Mouse (Mus musculus): ENCODE results near the gene Fam72a.

Fam72a gene

DNA sequence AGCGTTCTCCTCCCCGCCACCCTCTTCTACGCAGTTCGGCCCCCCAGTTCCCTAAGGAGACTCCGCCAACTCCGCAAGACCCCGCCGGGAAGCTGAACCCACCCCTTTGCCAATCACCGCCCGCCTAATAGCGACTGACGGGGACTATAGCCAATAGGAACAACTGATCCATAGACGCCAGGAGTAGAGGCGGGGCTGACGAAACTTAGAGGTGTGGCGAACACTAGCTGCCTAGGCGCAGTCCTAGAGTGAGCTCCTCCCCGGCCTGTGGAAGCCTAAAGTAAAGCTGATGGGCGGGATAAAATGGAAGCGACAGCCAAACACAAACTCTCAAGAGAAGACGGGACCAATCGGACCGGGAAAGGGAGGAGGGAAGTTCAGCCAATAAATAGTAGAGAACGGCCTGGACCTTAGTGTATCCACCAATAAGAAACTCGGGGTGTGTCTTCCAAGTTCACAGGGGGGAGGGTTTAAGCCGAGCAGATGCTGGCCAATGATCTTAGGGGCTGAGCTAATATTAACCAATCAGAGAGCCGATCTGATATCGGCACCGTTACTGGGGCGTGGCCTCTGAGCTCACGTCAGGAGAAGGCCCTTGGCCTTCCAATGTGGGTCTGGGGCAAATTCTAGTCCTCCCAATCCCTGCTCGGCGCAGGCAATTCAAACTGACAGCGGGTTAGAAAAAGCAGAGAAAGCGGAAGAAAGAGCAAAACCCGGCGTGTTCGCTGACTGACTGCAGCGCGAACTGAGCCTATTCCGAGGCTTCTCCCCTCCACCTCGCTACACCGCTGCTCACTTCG lies at the start of gene Fam72a, which contains the start of gene Srgap2:
TSS of gene Fam72a (plus strand) at position 623 of the 800 bp plus-strand sequence.
TSS of gene Srgap2 (minus strand) at position 72 of the 800 bp plus-strand sequence.
- peak; percentile 99 for DNase-seq (ENCODE audit: low spot score)

DNA sequence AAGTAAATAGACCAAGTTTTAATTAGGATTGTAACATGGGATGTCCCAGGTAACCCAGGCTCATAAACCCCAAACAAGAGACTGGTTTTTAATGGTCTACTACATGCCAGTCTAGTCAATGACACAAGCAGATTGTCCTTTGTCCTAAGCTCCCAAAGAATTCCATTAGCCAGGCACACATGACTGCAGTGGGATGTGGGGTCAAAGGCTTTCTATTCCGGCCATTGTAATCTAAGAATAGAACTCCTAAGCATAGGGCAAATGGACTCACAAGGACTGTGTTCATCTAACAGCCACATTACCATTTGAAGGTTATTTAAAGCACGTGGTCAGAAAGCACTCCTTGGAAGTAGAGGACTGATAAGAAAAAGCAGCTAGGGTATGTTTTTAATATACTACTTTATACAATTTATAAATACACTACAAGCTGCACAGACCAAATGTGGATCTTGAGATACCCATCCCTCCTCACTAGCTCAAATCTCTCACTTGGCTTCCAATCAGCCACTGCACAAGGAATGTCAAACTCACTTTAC lies 48.9 kb upstream of the Fam72a start:
- no peak for DNase-seq (ENCODE audit: low spot score)

DNA sequence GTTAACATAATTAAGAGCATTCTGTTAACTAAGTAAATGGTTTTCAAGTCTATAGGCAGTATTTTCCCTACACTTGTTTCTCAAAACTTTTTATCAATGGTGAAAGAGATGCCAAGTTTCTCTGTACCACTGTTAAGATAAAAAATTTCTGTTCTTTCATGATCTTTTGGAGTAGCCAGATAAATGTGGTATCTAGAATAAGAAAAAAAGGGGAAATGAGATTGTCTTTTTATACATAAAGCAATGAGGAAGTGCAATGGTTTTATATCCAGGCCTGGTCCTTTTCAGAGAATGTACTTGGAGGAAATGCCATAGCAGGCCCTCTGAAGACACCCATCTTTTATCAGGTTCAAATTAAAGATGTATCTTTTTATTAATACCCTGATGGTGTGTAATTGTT lies 46.3 kb upstream of the Fam72a start:
- no peak for DNase-seq (ENCODE audit: low spot score)

DNA sequence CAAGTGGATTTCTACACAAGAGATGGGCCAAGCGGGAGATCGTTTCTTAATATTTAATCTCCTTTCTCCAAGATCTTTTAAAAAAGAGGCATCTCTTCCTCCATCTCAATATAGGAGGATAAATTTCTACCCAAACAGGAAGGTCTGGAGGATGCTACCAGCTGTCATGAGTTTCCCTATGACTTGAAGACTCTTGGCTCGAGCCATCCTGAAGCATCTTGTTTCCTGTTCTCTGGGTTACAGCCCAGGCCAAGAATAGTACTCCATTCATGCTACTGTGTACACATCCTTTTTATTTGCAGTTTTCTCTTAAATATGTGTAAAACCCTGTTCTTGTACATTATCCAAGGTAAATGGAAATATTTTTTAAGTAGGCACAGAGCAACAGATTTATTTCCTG lies 45.5 kb upstream of the Fam72a start:
- DNase-seq (ENCODE audit: low spot score), result no peak

DNA sequence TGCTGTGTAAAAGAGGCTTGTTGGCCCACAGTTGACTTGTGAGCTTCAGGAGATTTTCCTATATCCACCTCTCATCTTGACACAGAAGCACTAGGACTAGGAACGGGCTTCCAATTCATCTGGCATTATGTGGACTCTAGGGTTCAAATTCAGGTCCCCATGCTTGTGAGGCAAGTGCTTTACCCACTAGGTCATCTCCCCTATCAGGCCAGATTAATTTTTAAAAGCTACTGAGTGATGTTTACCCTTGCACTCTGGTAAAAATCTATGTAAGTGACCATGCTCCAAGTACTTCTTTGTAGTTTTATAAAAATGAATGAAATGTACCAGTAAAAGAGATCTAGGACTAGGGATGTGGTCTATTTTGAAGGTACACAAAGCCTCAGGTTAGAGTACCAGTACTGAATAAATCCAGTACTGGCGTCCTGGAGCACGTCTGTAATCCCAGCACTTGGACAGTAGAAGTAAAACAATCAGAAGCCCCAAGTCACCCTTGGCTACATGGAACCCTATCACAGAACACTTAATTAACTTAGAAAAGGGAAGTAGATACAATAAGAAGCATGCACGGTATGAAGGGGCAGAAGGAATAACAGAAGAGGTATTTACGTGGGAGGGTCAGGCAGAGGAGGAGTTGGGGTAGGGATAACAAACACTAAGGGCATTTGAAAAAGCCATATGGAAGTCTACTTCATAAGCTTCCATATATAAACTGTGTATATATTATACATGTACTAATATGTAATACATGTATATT lies 41.4 kb upstream of the Fam72a start:
- DNase-seq (ENCODE audit: low spot score), result no peak

DNA sequence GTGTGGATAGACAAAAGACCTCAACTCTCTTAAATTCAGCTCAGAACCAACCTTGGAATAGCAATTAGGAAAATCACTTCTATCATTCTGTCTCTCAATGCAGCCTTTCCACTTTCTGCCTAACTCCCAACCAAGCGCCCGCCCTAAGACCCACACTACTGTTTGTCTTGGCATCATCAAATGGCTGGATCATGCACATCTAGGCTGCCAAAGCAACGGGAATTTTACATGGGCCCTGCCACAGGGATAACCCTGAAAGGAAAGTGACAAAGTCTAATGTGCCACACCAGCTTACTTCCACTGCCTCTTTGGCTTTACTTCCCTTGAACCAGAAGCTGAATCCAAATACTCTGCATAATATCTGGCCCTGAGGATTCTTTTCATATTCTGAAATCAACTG lies 38.4 kb upstream of the Fam72a start:
- no peak for DNase-seq (ENCODE audit: low spot score)

DNA sequence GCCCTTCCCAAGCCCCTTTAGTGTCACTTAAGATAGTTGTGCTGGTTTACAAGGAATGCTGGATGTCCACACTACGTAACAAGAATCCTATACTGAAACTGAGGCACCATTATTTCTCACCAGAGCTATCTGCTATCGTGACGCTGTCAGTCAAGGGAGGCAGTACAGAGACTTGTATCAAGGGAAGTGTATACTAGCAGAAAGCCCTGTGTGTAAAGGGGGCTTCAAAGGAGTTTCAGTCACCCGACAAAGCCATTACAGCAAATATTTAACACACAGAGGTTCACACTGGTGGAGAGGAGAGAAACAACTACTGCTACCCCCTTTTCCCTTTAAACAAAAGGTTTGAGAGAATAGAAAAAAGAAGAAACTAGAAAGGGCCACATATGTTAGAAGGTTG lies 36.1 kb upstream of the Fam72a start:
- no peak for DNase-seq (ENCODE audit: low spot score)

DNA sequence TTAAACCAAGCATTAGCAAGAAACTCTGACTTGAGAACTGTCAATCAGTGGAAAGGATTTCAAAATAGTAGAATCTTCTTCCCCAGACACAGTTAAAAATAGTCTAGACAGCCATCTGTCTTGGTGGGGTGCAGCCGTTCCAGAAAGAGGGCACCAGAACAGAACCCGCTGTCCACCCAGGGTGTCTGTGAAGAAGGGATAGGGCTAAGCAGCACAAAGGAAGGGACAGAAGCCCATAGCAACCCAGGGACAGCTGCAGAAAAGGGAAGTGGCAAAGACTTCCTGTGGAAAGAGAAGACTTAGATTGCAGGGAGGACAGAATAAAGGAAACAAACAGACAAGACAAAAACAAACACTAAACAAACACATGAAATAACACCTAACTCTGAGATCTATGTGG lies 35.3 kb upstream of the Fam72a start:
- peak; percentile 26 for DNase-seq (ENCODE audit: low spot score)

DNA sequence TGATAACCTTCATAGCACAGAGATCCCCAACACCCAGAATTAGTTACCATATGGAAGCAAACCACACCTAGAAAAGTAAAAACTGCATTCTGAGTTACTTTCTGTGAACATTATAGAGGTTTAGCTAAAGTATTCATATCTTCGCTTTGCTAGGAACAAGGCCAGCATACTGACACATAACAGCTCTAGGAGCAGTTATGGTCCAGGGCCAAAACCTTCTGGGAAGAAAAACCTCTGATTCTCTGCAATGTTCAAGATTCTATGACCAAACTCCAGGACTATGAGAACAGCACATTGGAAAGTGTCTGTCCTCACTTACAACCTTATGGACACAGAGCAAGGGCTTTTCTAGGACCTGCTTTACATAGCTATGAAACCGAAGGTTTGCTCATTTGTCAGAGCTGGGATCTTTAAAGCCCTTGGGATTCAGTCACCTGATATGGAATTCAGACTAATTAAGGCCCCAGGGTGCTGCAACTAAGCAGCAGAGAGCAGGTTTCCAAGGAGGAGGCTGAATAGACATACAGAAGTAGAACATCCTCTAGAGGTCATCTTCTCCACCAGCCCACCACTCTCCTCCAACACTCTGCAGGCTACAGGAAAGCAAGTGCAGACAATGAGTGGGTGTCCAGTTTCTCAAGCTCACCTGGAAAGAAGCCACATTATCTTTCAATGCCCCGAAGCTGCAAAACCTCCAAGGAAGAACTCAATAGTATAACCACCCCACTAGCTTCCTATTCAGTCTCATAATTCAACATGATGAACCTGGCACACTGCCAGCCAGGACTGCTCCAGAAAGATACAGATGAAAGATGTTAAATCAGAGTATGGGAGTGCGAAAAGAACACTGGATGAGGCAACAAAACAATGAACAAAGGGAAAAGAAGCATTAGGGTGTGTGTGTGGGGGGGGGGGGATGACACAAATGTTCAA lies 33.5 kb upstream of the Fam72a start:
- DNase-seq (ENCODE audit: low spot score), result no peak

DNA sequence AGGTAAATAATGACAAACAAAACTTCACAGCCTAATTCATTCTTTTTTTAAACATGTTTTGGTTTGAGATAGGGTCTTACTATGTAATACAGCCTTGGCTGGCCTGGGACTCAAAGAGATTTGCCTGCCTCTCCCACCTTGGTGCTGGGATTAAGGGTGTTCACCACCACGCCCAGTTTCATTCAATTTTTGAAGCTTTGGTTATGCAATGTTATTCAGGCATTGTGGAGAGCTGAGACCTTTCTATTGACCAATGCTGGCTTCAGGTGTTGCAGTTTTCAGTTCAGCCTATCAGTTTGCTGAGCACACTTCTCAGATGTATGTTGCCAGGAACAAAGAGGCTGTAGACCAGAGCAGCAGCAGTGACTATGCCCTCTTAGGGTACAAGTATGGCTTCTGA lies 29.5 kb upstream of the Fam72a start:
- DNase-seq (ENCODE audit: low spot score), result no peak

DNA sequence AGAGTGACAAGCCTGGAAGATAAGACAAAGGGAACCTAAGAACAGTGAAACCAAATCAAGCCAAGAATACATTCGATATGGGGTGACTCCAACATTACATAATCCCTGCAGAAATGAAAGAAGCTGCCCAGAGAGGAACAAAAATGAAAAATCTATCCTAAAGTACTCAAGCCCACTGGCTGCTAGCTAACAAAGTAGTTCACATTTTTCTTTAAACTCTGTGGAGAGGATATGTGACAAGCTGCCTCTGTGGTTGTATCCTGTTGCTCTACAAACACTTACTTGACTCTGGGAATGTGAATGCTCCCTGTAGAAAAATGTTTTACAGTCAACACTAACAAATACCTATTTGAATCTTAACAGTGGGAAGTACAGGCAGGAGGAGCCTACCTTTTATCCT lies 26.0 kb upstream of the Fam72a start:
- no peak for DNase-seq (ENCODE audit: low spot score)

DNA sequence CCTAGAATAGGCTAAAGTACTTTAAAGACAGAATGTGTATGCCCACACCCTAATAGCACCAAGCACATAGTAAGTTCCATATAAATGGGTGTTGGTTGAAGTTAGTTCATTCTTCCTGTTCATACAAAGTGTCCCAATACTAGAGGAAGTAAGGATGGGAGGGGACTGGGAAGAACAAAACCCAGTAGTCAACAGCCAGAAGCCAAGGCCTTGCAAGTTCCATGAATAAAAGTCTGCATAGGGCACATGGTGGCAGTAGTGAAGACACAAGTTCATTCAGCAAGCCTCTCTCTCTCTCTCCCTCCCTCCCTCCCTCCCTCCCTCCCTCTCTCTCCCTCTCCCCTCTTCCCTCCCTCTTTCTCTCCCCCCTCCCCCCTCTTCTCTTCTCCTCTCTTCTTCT lies 16.6 kb upstream of the Fam72a start:
- DNase-seq (ENCODE audit: low spot score), result no peak

DNA sequence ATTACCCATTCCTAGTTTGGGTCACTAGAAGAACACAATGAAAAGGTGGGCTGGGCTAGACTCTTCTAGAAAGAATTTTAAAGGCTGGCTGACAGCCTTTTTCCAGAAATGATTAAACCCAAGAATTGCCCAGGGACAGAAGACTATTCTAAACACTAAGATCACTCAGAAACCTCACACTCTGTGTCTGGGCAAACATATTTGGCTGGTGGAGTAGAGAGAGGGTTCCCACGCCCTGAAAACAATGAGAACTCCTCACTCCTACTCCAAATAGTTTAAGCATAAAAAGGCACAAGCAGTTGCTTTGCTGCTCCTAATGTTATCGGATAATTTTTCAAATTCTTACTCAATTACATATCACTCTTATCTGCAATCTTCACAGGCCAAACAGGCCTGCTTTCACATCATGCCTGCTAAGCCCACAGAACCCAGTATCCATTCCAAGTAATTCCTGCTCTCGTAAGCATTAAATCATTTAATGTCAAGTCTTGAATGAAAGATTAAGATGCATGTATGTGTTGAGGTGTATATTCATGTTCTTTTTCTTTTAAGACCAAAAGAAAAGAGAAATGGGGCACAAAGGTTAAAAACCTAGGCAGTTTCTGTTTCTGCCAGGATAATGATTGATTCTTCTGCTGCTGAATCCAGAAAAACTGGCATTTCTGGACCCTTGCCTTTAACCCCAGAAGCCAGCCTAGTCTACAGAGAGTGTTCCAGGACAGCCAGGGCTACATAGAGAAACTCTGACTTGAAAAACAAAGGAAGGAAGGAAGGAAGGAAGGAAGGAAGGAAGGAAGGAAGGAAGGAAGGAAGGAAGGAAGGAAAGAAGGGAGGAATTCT lies 15.8 kb upstream of the Fam72a start:
- DNase-seq (ENCODE audit: low spot score), result no peak

DNA sequence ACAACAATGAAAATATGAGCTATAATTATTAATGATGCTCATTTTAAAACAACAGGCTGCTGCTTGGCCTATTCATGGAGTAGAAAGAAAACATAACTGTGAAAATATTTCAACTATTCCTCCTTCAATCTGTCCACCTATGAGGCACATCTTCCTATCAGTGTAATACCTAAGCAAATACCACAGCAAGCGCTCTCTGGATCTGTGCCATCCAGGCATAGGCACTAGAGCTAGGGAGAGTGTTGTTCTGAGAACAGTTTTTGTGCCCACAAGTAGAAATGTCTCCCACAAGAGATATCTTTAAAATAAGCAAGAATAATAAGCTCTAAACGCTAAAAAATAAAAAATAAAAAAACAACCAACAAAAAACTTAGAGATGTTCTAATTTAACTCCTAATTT lies 14.6 kb upstream of the Fam72a start:
- no peak for DNase-seq (ENCODE audit: low spot score)

DNA sequence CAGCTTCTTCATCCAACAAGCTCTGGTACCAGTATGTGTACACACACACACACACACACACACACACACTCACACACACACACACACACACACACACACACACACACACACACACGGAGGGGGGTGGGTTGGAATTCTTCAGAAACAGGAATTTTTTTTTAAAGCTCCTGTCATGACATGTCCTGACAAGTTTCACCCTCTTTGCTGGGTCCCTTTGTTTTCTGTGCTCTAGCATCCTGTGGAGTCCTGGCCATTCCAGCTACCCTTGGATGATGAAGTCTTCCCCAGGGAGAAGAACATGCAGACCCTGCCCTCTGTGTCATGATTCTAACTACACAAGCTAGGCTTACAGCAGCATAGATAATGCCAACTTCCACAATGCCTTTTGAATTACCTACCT lies 13.5 kb upstream of the Fam72a start:
- no peak for DNase-seq (ENCODE audit: low spot score)

DNA sequence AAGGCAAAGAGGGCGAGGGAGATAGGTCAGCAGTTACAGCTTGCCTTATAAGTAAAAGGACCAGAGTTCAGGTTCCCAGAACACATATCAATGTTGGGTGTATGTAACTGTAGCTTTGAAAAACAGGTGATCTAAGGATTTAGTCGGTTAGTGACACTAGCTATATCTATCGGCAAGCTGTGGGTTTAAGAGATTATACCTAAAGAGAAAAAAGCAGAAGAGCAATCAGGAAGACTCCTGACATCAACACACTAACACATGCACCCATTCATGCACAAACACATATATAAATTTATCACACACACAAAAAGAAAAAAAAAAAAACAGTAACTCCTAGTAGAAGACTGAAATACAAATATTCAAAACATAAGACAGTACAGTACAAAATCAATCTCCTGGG lies 11.1 kb upstream of the Fam72a start:
- DNase-seq (ENCODE audit: low spot score), result no peak

DNA sequence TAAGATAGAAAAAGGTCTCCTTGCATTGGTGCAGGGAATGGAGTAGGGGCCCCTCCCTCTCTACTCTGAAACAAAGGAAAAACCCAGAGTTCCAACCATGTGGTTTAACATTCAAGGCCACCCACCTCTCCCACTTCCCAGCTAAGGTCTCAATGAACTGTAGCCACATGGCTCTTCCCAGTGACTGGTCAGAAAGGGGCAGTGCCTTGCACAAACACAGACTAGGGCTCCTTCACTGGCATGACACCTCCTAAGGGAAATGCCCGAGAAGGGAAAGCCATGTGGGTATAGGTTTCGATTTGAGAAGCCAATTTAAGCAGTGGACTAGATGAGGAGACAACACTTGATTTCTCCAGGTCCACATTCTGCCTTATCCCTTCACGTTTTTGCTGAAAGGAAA lies 3.9 kb upstream of the Fam72a start:
- no peak for DNase-seq (ENCODE audit: low spot score)

DNA sequence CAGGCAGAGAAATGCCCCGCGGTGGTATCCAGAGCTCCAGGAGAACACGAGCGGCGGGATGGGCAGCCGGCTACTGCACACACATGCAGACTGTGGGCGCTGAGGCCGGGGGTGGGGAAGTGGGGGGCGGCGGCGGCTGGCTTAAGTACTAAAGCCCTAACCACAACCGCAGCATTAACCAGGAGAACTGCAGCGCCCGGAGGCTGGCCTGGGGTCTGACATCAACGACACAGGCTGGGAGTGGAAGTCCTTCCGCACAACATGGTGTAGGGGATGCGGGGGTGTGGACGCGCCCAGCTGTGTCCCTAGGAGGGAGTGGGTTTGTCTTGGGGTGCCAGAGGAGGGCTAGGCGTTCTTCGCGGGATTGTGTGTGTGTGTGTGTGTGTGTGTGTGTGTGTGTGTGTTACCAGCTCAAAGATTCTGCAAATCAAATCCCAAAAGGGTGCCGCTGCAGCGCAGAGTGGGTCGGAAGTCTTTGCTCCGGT lies 2.6 kb upstream of the Fam72a start:
- no peak for DNase-seq (ENCODE audit: low spot score)

DNA sequence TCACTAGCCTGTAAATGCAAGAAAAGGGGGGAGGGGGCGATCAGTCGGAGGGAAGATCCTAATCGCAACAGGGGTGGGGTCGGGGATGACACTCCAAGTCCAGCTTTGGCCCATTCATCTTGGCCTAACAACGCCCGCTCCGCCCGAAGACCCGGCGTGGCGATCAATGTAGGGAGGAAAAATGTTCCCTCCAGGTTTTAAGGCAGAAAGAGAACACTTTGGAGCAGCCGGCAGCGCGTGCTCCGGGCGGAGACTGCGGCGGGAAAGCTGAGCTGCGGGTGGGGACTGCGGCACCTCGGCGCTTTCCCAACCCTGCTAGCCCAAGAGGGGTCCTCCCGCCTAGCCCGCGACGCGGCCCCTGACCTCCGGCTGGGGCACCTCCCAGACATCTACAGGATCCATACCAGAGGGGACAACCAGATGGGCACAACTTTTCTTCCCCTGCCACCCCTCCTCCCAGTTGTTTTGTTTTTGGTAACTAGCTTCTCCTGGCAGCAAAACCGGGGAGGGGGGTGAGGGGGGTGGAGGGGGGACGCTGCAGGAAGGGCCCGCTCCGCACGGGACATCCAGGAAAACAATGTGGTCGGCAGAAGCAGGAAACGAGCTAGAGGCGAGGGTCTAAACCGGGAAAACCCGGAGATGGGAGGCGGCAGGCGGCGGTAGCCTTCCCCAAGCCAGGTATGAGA lies 2.0 kb upstream of the Fam72a start:
- DNase-seq (ENCODE audit: low spot score), result no peak

Measured in left cerebral cortex, adult 11 months (tissue).